Mouse (Mus musculus) E14TG2a.4 (cell line): ENCODE measurements around the gene Trio.

ENCODE experiments used
- H3K27me3 ChIP-seq: 2 replicates; pipeline ENCODE4 v1.6.1; 2014; ENCODE audit warnings: low read length, control low read depth; ENCODE audit not compliant: insufficient read depth
- H3K36me3 ChIP-seq: 2 replicates; pipeline ENCODE4 v1.6.1; 2014; ENCODE audit warnings: low read length, control low read depth; ENCODE audit not compliant: insufficient read depth
- H3K4me1 ChIP-seq: replicated peaks from 2 replicates; pipeline ENCODE4 v1.6.1; 2014; ENCODE audit warnings: low read depth, low read length, control low read depth
- H3K4me3 ChIP-seq: replicated peaks from 2 replicates; pipeline ENCODE4 v1.5.1; 2014; ENCODE audit warnings: mild to moderate bottlenecking, low read length
- H3K9me3 ChIP-seq: 2 replicates; pipeline ENCODE4 v1.6.1; 2014; ENCODE audit warnings: low read length, control low read depth
- CTCF ChIP-seq: conservative IDR thresholded peaks from 2 replicates; pipeline ENCODE4 v1.5.1; 2014; ENCODE audit warnings: low read length
- NANOG ChIP-seq: IDR thresholded peaks from 2 replicates; pipeline ENCODE4 v1.6.1; 2014; ENCODE audit warnings: borderline replicate concordance, low read length, mixed read lengths
- POU5F1 ChIP-seq: IDR thresholded peaks from 2 replicates; pipeline ENCODE4 v1.6.1; 2014; ENCODE audit warnings: low read length, borderline replicate concordance

Trio gene

GRCm38 (mm10) chr15:27877831-27878230 lies 147.8 kb downstream of the Trio start:
- Histone ChIP-seq H3K9me3 (no peaks in the 10 kb centered on the region), H3K4me3 (no peak overlapping the region), H3K36me3 (no peaks in the 10 kb centered on the region), H3K4me1 (no peaks in the 10 kb centered on the region), H3K27me3 (no peaks in the 10 kb centered on the region)
- TF ChIP-seq CTCF (no peak), POU5F1 (no peak), NANOG (no peak)

GRCm38 (mm10) chr15:27876327-27876726 lies 149.3 kb downstream of the Trio start:
- TF ChIP-seq POU5F1, result no peak
- TF ChIP-seq CTCF, result no peak
- TF ChIP-seq NANOG, result no peak
- Histone ChIP-seq H3K4me3 (no peak overlapping the region), H3K4me1 (no peaks in the 10 kb centered on the region), H3K9me3 (no peaks in the 10 kb centered on the region), H3K27me3 (no peaks in the 10 kb centered on the region), H3K36me3 (no peaks in the 10 kb centered on the region)

DNA sequence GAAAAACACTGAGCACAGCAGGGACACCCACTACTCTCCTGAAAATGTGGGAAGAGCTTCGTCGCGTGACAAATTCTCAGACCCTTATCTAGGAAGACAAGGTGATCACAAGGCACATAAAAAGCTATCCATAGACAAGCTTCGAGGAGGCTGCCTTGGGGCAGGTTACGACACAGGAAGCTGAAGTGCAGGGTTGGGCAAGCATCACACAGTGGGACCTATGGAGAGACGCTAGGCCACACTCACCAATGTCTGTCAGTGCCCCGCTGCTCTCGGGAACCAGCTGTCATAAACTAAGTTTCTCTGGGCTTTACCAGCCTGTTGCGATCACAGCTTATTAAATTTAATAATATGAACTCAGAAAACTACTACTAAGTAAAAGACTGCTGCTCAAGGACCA lies 149.9 kb downstream of the Trio start:
- no peaks in the 10 kb centered on the region for H3K36me3 ChIP-seq
- TF ChIP-seq NANOG (no peak), POU5F1 (no peak)
- no peaks in the 10 kb centered on the region for H3K9me3 ChIP-seq
- H3K4me3 ChIP-seq, result no peak overlapping the region
- H3K4me1 ChIP-seq, result no peaks in the 10 kb centered on the region
- H3K27me3 ChIP-seq, result no peaks in the 10 kb centered on the region

- Histone ChIP-seq H3K27me3 (no peaks in the 10 kb centered on the region), H3K4me1 (no peaks in the 10 kb centered on the region), H3K9me3 (no peaks in the 10 kb centered on the region), H3K4me3 (no peak overlapping the region), H3K36me3 (no peaks in the 10 kb centered on the region)
- TF ChIP-seq NANOG, result no peak
- no peak for TF ChIP-seq CTCF
- no peak for TF ChIP-seq POU5F1
These were observed 151.8 kb downstream of the Trio start for GRCm38 (mm10) chr15:27873747-27874320.

DNA sequence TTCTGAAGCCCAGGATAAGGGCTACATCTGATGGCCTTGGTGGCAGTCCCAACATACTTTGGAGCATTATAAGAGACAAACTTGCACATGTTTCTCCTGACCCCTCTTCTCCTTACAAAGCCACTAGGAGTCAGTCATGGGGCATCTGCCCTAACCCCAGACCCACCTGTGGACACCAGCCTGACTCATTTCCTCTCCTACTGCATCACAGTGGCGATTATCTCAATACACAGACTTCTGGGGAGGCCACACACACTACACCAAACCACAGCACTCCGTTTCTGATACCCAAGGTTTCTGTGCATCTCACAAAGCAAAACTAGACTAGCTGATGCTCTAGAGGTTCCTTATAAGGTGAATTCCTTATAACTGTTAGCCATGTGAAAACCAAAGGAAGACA lies 153.4 kb downstream of the Trio start:
- Histone ChIP-seq H3K4me3 (no peak overlapping the region), H3K9me3 (no peaks in the 10 kb centered on the region), H3K4me1 (no peaks in the 10 kb centered on the region), H3K27me3 (no peaks in the 10 kb centered on the region), H3K36me3 (no peaks in the 10 kb centered on the region)
- TF ChIP-seq CTCF, result no peak
- TF ChIP-seq POU5F1, result no peak
- TF ChIP-seq NANOG, result no peak

GRCm38 (mm10) chr15:27871708-27872107 lies 153.9 kb downstream of the Trio start:
- H3K4me1 ChIP-seq, result no peaks in the 10 kb centered on the region; the same call in 1 of the 2 replicates
- no peaks in the 10 kb centered on the region for H3K9me3 ChIP-seq
- H3K36me3 ChIP-seq, result no peaks in the 10 kb centered on the region
- H3K4me3 ChIP-seq, result no peak overlapping the region
- H3K27me3 ChIP-seq, result no peaks in the 10 kb centered on the region
- TF ChIP-seq CTCF (no peak), NANOG (no peak), POU5F1 (no peak)

DNA sequence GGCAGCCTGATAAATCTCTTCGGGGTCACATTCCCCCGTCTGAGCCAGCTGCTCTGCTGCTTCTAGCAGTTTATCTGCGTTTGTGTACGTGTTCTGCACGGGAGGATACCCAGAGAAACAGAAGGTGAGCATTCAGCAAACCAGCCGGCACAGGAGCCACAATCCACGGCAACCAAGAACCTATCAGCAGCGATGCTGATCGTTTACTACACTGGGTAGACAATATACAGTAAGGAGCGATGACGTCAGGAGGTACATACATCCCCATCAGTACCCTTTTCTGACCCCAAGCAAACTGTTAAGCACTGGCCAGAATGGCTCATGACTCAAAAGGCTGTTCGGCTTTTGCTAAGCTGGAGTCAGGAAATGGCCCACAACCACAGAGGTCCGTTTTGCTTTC lies 154.4 kb downstream of the Trio start:
- Histone ChIP-seq H3K27me3 (no peaks in the 10 kb centered on the region), H3K9me3 (no peaks in the 10 kb centered on the region), H3K4me1 (peaks cover 3% of the 10 kb centered on the region), H3K36me3 (no peaks in the 10 kb centered on the region), H3K4me3 (no peak overlapping the region)
- no peak for TF ChIP-seq CTCF
- TF ChIP-seq NANOG, result no peak
- no peak for TF ChIP-seq POU5F1

GRCm38 (mm10) chr15:27869001-27869400 lies 156.6 kb downstream of the Trio start:
- TF ChIP-seq POU5F1, result no peak
- TF ChIP-seq CTCF, result no peak
- TF ChIP-seq NANOG, result no peak
- peaks cover 7% of the 10 kb centered on the region for H3K4me1 ChIP-seq
- no peak overlapping the region for H3K4me3 ChIP-seq

GRCm38 (mm10) chr15:27867831-27868230 lies 157.8 kb downstream of the Trio start:
- Histone ChIP-seq H3K9me3 (no peaks in the 10 kb centered on the region), H3K27me3 (no peaks in the 10 kb centered on the region), H3K4me1 (peaks cover 7% of the 10 kb centered on the region), H3K36me3 (no peaks in the 10 kb centered on the region), H3K4me3 (no peak overlapping the region)
- TF ChIP-seq NANOG, result no peak
- no peak for TF ChIP-seq CTCF
- no peak for TF ChIP-seq POU5F1

More at GRCm38 (mm10) chr15:27869001-27869400, 156.6 kb downstream of the Trio start:
- H3K27me3 ChIP-seq, result no peaks in the 10 kb centered on the region
- no peaks in the 10 kb centered on the region for H3K36me3 ChIP-seq
- no peaks in the 10 kb centered on the region for H3K9me3 ChIP-seq
